Mouse (Mus musculus) CH12.LX (cell line): ENCODE data around the gene Asphd2. TPM values are rescaled to one million over a fixed set of nuclear protein-coding genes. Genes with fewer than 3 reads are reported as not detected.

ENCODE experiments used
- DNase-seq: peaks from one replicate; pipeline ENCODE4 v3.0.0-alpha.2; 2013; ENCODE audit errors: extremely low read depth
- H3K27ac ChIP-seq: 2 replicates; pipeline ENCODE4 v1.5.1; 2012; ENCODE audit warnings: low read depth, mild to moderate bottlenecking, control low read depth, moderate library complexity; ENCODE audit not compliant: insufficient read depth
- H3K27me3 ChIP-seq: replicated peaks from 2 replicates; pipeline ENCODE3; 2012; ENCODE audit warnings: inconsistent platforms
- H3K36me3 ChIP-seq, 2 experiments: replicated peaks in 1 of 2; 2 replicates each; pipeline versions ENCODE3 to v1.6.1; 2012; ENCODE audit warnings: inconsistent platforms in 1 of 2, low read length in 1 of 2, mild to moderate bottlenecking in 1 of 2, mixed read lengths in 1 of 2, moderate library complexity in 1 of 2; ENCODE audit not compliant: control insufficient read depth in 1 of 2, insufficient read depth in 1 of 2
- H3K4me1 ChIP-seq, 2 experiments: 2 replicates each; pipeline ENCODE4 v1.6.1; 2012; ENCODE audit warnings: inconsistent platforms in 1 of 2, moderate library complexity in 1 of 2; ENCODE audit not compliant: insufficient read depth in 2 of 2, control insufficient read depth in 1 of 2
- H3K4me2 ChIP-seq: 2 replicates; pipeline ENCODE4 v1.6.1; 2012; ENCODE audit warnings: low read depth, mild to moderate bottlenecking, control low read depth; ENCODE audit not compliant: poor library complexity, insufficient read depth, severe bottlenecking
- H3K4me3 ChIP-seq, 3 experiments: fragments of 150-350 bp in 1 of 3; sonication (generic) in 1 of 3; replicated peaks in 1 of 3; 2 replicates each; pipeline versions ENCODE3 to v1.5.1; 2011 to 2012; ENCODE audit warnings: low read depth in 2 of 3, low read length in 2 of 3, mild to moderate bottlenecking in 2 of 3, moderate library complexity in 2 of 3, control low read depth in 1 of 3, improper control_type of control experiment in 1 of 3, inconsistent platforms in 1 of 3, mixed read lengths in 1 of 3; ENCODE audit not compliant: poor library complexity in 1 of 3
- H3K79me2 ChIP-seq: replicated peaks from 2 replicates; pipeline ENCODE4 v1.6.1; 2012; ENCODE audit warnings: mild to moderate bottlenecking, moderate library complexity; ENCODE audit not compliant: control insufficient read depth, poor library complexity, insufficient read depth, severe bottlenecking; ENCODE audit errors: extremely low read depth
- H3K9ac ChIP-seq: 2 replicates; pipeline ENCODE4 v1.6.1; 2012; ENCODE audit warnings: low read depth, mild to moderate bottlenecking, control low read depth, moderate library complexity; ENCODE audit not compliant: insufficient read depth
- H3K9me3 ChIP-seq: replicated peaks from 2 replicates; pipeline ENCODE3; 2012; ENCODE audit warnings: low read length, inconsistent platforms, mixed read lengths
- CHD1 ChIP-seq: IDR thresholded peaks from 2 replicates; pipeline ENCODE4 v1.6.1; 2012; ENCODE audit warnings: low read depth, low read length, improper control_type of control experiment, inconsistent platforms
- CHD2 ChIP-seq: IDR thresholded peaks from 2 replicates; pipeline ENCODE4 v1.6.1; 2011; ENCODE audit warnings: low read length, improper control_type of control experiment
- E2F4 ChIP-seq: IDR thresholded peaks from 2 replicates; pipeline ENCODE4 v1.6.1; 2011; ENCODE audit warnings: low read depth, low read length, improper control_type of control experiment; ENCODE audit not compliant: insufficient replicate concordance
- ELF1 ChIP-seq: IDR thresholded peaks from 2 replicates; pipeline ENCODE4 v1.6.1; 2014; ENCODE audit warnings: low read depth, mild to moderate bottlenecking, inconsistent platforms, low read length, improper control_type of control experiment
- GABPA ChIP-seq: IDR thresholded peaks from 2 replicates; pipeline ENCODE4 v1.6.1; 2012; ENCODE audit warnings: low read depth, low read length, improper control_type of control experiment, inconsistent platforms; ENCODE audit not compliant: insufficient replicate concordance
- IRF4 ChIP-seq: IDR thresholded peaks from 2 replicates; pipeline ENCODE4 v1.6.1; 2014; ENCODE audit warnings: low read depth, mild to moderate bottlenecking, inconsistent platforms, low read length, improper control_type of control experiment
- KAT2A ChIP-seq: IDR thresholded peaks from 2 replicates; pipeline ENCODE4 v1.6.1; 2012; ENCODE audit warnings: low read length, improper control_type of control experiment, inconsistent platforms; ENCODE audit not compliant: insufficient replicate concordance
- MAX ChIP-seq: IDR thresholded peaks from 2 replicates; pipeline ENCODE4 v1.6.1; 2011; ENCODE audit warnings: low read length, improper control_type of control experiment
- MAZ ChIP-seq: IDR thresholded peaks from 2 replicates; pipeline ENCODE4 v1.6.1; 2012; ENCODE audit warnings: low read depth, mild to moderate bottlenecking, inconsistent platforms, low read length, improper control_type of control experiment, moderate library complexity
- MEF2A ChIP-seq: IDR thresholded peaks from 2 replicates; pipeline ENCODE4 v1.6.1; 2014; ENCODE audit warnings: low read depth, mild to moderate bottlenecking, inconsistent platforms, low read length, improper control_type of control experiment, borderline replicate concordance
- MXI1 ChIP-seq: IDR thresholded peaks from 2 replicates; pipeline ENCODE4 v1.6.1; 2011; ENCODE audit warnings: mild to moderate bottlenecking, low read depth, low read length, improper control_type of control experiment
- NELFE ChIP-seq: IDR thresholded peaks from 2 replicates; pipeline ENCODE4 v1.6.1; 2011; ENCODE audit warnings: low read depth, low read length, improper control_type of control experiment
- PAX5 ChIP-seq: IDR thresholded peaks from 2 replicates; pipeline ENCODE4 v1.6.1; 2012; ENCODE audit warnings: low read length, inconsistent platforms, mixed read lengths
- POLR2A ChIP-seq: IDR thresholded peaks from 2 replicates; pipeline ENCODE4 v1.6.1; 2011; ENCODE audit warnings: low read depth, mild to moderate bottlenecking, improper control_type of control experiment, low read length
- RAD21 ChIP-seq: IDR thresholded peaks from 2 replicates; pipeline ENCODE4 v1.6.1; 2011; ENCODE audit warnings: low read depth, mild to moderate bottlenecking, low read length, improper control_type of control experiment, moderate library complexity
- SIN3A ChIP-seq: IDR thresholded peaks from 2 replicates; pipeline ENCODE4 v1.6.1; 2012; ENCODE audit warnings: low read length, improper control_type of control experiment, inconsistent platforms
- TCF12 ChIP-seq: IDR thresholded peaks from 2 replicates; pipeline ENCODE4 v1.6.1; 2014; ENCODE audit warnings: low read depth, mild to moderate bottlenecking, inconsistent platforms, low read length, improper control_type of control experiment
- USF1 ChIP-seq: IDR thresholded peaks from 2 replicates; pipeline ENCODE4 v1.6.1; 2014; ENCODE audit warnings: low read depth, mild to moderate bottlenecking, inconsistent platforms, low read length, improper control_type of control experiment
- USF2 ChIP-seq: conservative IDR thresholded peaks from 2 replicates; pipeline ENCODE4 v1.6.1; 2011; ENCODE audit warnings: low read depth, low read length, improper control_type of control experiment
- ZKSCAN1 ChIP-seq: IDR thresholded peaks from 2 replicates; pipeline ENCODE4 v1.6.1; 2012; ENCODE audit warnings: low read depth, inconsistent platforms, low read length, improper control_type of control experiment, borderline replicate concordance
- ZMIZ1 ChIP-seq: IDR thresholded peaks from 2 replicates; pipeline ENCODE4 v1.6.1; 2012; ENCODE audit warnings: low read depth, mild to moderate bottlenecking, inconsistent platforms, low read length, improper control_type of control experiment
- ZNF384 ChIP-seq: IDR thresholded peaks from 2 replicates; pipeline ENCODE4 v1.6.1; 2012; ENCODE audit warnings: low read depth, low read length, improper control_type of control experiment, inconsistent platforms
- dilution Hi-C: fragments of 300-500 bp; cut with MboI; formaldehyde crosslinking; loops from 2 replicates; pipeline ENCODE4 v1.14.3; 2020; ENCODE audit warnings: low sequenced_read_pairs; ENCODE audit not compliant: extremely low pct_unique_long_range_greater_than_20kb, extremely low pct_ligation_motif_present
- in situ Hi-C: fragments of 300-500 bp; cut with MboI; formaldehyde crosslinking; loops from 3 replicates; pipeline ENCODE4 v1.14.3; 2019; ENCODE audit warnings: low sequenced_read_pairs, low pct_ligation_motif_present, low pct_unique_long_range_greater_than_20kb, mixed read lengths
- polyA plus RNA-seq: library from polyadenylated mRNA; unstranded; fragments of >175 nt; gene quantifications from 2 replicates; pipeline ENCODE4 v1.2.1, GENCODE M21; 2012; ENCODE audit warnings: low read depth; ENCODE audit not compliant: insufficient read length
- total RNA-seq, 2 experiments: library from RNA; depleted of rRNA; stranded (reverse); fragments of 300-350 nt in 1 of 2; fragments of >200 nt in 1 of 2; gene quantifications; 2 replicates each; pipeline ENCODE4 v1.2.3; 2012 to 2014

Gene Asphd2
- total and polyA plus RNA-seq, 3 experiments: not detected

DNA sequence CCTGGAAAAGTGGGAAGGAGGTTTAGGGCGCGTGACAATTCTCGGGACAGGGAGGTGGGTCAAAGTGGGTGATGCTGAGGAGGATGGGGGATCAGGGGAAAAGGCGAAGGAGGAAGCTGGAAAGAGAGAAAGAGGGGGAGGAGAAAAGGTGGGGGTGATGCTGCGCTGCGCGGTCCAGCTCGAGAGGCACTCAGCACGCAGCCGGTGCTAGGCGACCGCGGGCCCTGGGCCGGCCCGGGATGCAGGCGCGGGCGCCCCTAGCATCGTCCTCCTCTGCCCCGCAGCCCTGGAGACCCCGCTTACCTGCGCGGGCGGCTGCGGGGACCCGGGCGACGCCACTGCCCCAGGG is 277 bp downstream of the Asphd2 start:
- no peaks in the 10 kb centered on the region for H3K79me2 ChIP-seq
- no peak overlapping the region for H3K4me2 ChIP-seq
- in situ Hi-C loops: no loop called here
- no peak overlapping the region for H3K4me3 ChIP-seq
- no peak for TF ChIP-seq CHD1
- no peak for TF ChIP-seq MEF2A
- no peak for TF ChIP-seq E2F4
- no peak for TF ChIP-seq IRF4
- peaks cover 40% of the 10 kb centered on the region for H3K27me3 ChIP-seq
- H3K9me3 ChIP-seq: peaks cover 2% of the 10 kb centered on the region
- H3K27ac ChIP-seq: no peak overlapping the region
- no peaks in the 10 kb centered on the region for H3K4me1 ChIP-seq
- H3K9ac ChIP-seq: no peak overlapping the region
- no peaks in the 10 kb centered on the region for H3K36me3 ChIP-seq
- DNase-seq: no peak
- dilution Hi-C loops: no loop called here

DNA sequence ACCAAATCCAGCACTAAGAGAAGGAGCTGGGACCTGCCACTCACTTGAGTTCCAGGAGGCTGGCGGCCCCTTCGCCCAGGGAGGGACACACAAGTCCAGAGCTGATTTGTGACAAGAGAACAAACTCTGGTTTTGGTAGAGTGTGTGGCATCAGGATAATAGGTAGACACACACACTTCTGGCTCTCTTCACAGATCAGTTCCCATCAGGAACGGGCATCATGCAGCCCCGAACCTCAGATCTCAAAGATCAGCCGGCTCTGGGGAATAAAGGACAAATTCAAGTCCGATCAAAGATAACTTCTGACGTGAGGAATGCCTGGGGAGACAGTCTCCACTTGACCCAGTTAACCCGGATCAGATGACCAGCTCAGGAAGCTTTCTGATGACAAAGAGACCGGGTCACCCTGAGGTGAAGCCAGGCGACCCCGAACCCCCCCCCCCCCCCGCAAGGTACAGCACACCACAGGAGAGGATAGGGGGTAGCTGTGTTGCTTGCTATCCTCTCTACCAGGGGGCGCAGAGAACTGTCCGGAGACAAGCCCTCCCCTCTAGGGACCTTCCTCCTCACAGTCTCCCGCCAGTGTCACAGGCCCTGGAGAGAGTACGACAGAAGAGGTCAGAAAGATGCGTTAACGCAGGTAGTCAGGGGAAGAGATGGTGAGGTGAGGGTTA is 788 bp downstream of the Asphd2 start:
- H3K9ac ChIP-seq: no peak overlapping the region
- DNase-seq: no peak
- dilution Hi-C loops: no loop called here
- no peak overlapping the region for H3K4me2 ChIP-seq
- in situ Hi-C loops: no loop called here
- TF ChIP-seq CHD2 (no peak), SIN3A (no peak), KAT2A (no peak), RAD21 (no peak), POLR2A (no peak), ELF1 (no peak), TCF12 (no peak), USF2 (no peak), MXI1 (no peak), ZNF384 (no peak), CHD1 (no peak), ZMIZ1 (no peak), USF1 (no peak), PAX5 (no peak), GABPA (no peak), ZKSCAN1 (no peak), MAZ (no peak), MAX (no peak), NELFE (no peak)
- H3K4me1 ChIP-seq: no peaks in the 10 kb centered on the region
- H3K27ac ChIP-seq: no peak overlapping the region
- no peaks in the 10 kb centered on the region for H3K36me3 ChIP-seq
- H3K4me3 ChIP-seq: no peak overlapping the region
- H3K79me2 ChIP-seq: no peaks in the 10 kb centered on the region
- peaks cover 41% of the 10 kb centered on the region for H3K27me3 ChIP-seq
- peaks cover 2% of the 10 kb centered on the region for H3K9me3 ChIP-seq
